ENCODE assay signal across 21 mouse cellular contexts in genomic region chr1:62016536-62017300, GRCm38 (mm10).
DNase-seq lines count a peak whose midpoint lies in the region; ATAC-seq and TF ChIP-seq lines count a peak whose summit lies in the region.
"Had no signal": no experiment of that assay in that cellular context is flagged by ENCODE, and none has a peak within 500 bp of the region (broad histone marks: within the 10 kb centered on the region; RNA-seq: fewer than 3 reads in every experiment).

No protein-coding gene starts in this region.

- in situ Hi-C loops in Patski (cut with MboI; ENCODE audit: low pct_unique_long_range_greater_than_20kb) = no loop called here

- H3K9ac ChIP-seq in forebrain, embryonic 13.5 days = no peak overlapping the region
- no peak overlapping the region for H3K9ac ChIP-seq in forebrain, embryonic 16.5 days (replicated peaks; ENCODE audit: low read depth, low read length)
- H3K9ac ChIP-seq: heart, embryonic 15.5 days had no signal

- H3K36me3 ChIP-seq in forebrain, embryonic 13.5 days (ENCODE audit: poor library complexity, severe bottlenecking) = no peaks in the 10 kb centered on the region
- no peaks in the 10 kb centered on the region for H3K36me3 ChIP-seq in forebrain, embryonic 16.5 days (ENCODE audit: control insufficient read depth, insufficient read depth)
- H3K36me3 ChIP-seq: heart, embryonic 15.5 days had no signal

- ATAC-seq in forebrain, embryonic 13.5 days = no peak
- no peak for ATAC-seq in forebrain, embryonic 16.5 days
- no peak for ATAC-seq in Patski
- ATAC-seq: hindbrain, embryonic 16.5 days; intestine, embryonic 16.5 days had no signal

- DNase-seq in Patski (ENCODE audit: low read depth, low spot score) = peak; percentile 15
- peak; percentile 68 for DNase-seq in embryo, embryonic 10.5 days (ENCODE audit: low spot score)
- peak; percentile 44 for DNase-seq in forelimb bud, embryonic 11.5 days (ENCODE audit: low read depth, low spot score)
- DNase-seq in heart, adult 18-20 months = no peak
- DNase-seq in cerebellum, adult 18-20 months = no peak
- no peak for DNase-seq in ovary, postnatal 36 days (ENCODE audit: low spot score)
- DNase-seq: cerebellum, adult 9-11 months; gastrocnemius, postnatal 25 days; heart, postnatal 36 days; kidney, postnatal 36 days; layer of hippocampus, postnatal 36 days; liver; lung, postnatal 4 days; thymus, adult 2 months; thymus, postnatal 4 days had no signal

- H3K27me3 ChIP-seq in forebrain, embryonic 13.5 days = no peaks in the 10 kb centered on the region
- H3K27me3 ChIP-seq in forebrain, embryonic 16.5 days (replicated peaks; ENCODE audit: control insufficient read depth, insufficient read depth, low read length) = no peaks in the 10 kb centered on the region
- H3K27me3 ChIP-seq in Patski = no peaks in the 10 kb centered on the region
- H3K27me3 ChIP-seq: heart, embryonic 15.5 days had no signal

- no peaks in the 10 kb centered on the region for H3K9me3 ChIP-seq in forebrain, embryonic 13.5 days (replicated peaks)
- H3K9me3 ChIP-seq in forebrain, embryonic 16.5 days (ENCODE audit: control insufficient read depth, low read length) = no peaks in the 10 kb centered on the region
- H3K9me3 ChIP-seq: heart, embryonic 15.5 days had no signal

- peaks cover 21% of the 10 kb centered on the region for H3K4me1 ChIP-seq in forebrain, embryonic 13.5 days
- H3K4me1 ChIP-seq in forebrain, embryonic 16.5 days (replicated peaks; ENCODE audit: control insufficient read depth, insufficient read depth, low read length) = 0 out of 2 replicates have a peak, but pooled peaks cover 6% of the 10 kb centered on the region
- H3K4me1 ChIP-seq: heart, embryonic 15.5 days had no signal

- POLR2A ChIA-PET in Patski (lab: Charles Lee) = interaction anchor here (0.7 kb wide), 1 partner anchor 377 kb away, joined by 3 read pairs; no protein-coding TSS in a partner anchor

- no peak overlapping the region for H3K4me3 ChIP-seq in forebrain, embryonic 13.5 days
- no peak overlapping the region for H3K4me3 ChIP-seq in forebrain, embryonic 16.5 days (replicated peaks; ENCODE audit: low read length)
- H3K4me3 ChIP-seq: heart, embryonic 15.5 days had no signal

- no peak overlapping the region; the same call in 1 of the 2 replicates for H3K4me2 ChIP-seq in forebrain, embryonic 13.5 days
- no peak overlapping the region for H3K4me2 ChIP-seq in forebrain, embryonic 16.5 days (ENCODE audit: low read length)
- H3K4me2 ChIP-seq: heart, embryonic 15.5 days had no signal

- CTCF ChIA-PET in Patski (lab: Charles Lee) = interaction anchor here (1.5 kb wide), 1 partner anchor 17 kb away, joined by 3 read pairs; no protein-coding TSS in a partner anchor

- no peak for TF ChIP-seq CTCF in Patski (IDR thresholded peaks at IDR 0.05)

- 3% methylated on average over 5 of the region's 5 CpGs for WGBS in forebrain, embryonic 13.5 days
- whole genome bisulfite sequencing in forebrain, embryonic 16.5 days = 5% methylated on average over 5 of the region's 5 CpGs

- H3K27ac ChIP-seq in forebrain, embryonic 13.5 days = 0 out of 2 replicates have a peak overlapping the region, but pooled peaks have one; percentile 4
- no peak overlapping the region for H3K27ac ChIP-seq in forebrain, embryonic 16.5 days (ENCODE audit: low read length)
- H3K27ac ChIP-seq: heart, embryonic 15.5 days; stomach, postnatal 0 days had no signal

Comparison
In these comparisons a context has a peak if more than half of its experiments do, and no peak if none do; other contexts are left out.
1. DNase-seq: peak in Patski (single experiment), embryo, embryonic 10.5 days (single experiment) and forelimb bud, embryonic 11.5 days (single experiment); none in heart, adult 18-20 months (0 of 2), cerebellum, adult 18-20 months (0 of 2) and ovary, postnatal 36 days (single experiment).